Mouse (Mus musculus): Measurements from ENCODE around the gene Tkfc. TPM values are rescaled to one million over a fixed set of nuclear protein-coding genes. Genes with fewer than 3 reads are reported as not detected.
"Not testable (repeated sequence)": the region's sequence is repeated elsewhere in the genome, so short reads cannot be mapped to it uniquely, and the experiment has no call there.

The Tkfc gene
- polyA plus RNA-seq, 1 experiment, result 16.7 TPM

DNA sequence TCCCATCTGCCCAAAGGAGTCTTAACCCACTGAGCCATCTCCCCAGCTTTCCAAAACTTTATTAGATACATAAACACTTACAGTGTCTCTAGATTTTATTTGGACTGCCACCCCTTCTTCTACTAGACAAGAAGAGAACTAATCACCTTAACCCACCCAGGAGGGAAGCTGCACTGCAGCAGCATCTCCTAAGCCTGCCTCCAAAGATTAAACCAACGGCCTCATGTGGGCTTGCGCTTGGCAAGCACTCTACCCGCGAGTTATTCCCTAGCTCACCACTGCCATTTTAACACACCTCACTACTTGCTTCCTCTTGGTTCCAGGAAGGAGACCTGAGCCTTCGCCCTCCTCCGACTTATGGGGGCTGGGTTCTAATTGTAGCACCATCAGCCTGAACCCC lies 41.2 kb downstream of the Tkfc start:
- TF ChIP-seq POLR2AphosphoS2 (IDR thresholded peaks at IDR 0.05; ENCODE audit: insufficient read length, low read depth), result no peak
- no peak for TF ChIP-seq USF1 (IDR thresholded peaks at IDR 0.05; ENCODE audit: low read depth)
- TF ChIP-seq REST (IDR thresholded peaks at IDR 0.05; ENCODE audit: insufficient read depth, insufficient read length), result no peak
- no peak for TF ChIP-seq E2F4 (IDR thresholded peaks at IDR 0.05; ENCODE audit: insufficient read depth)
- H3K4me3 ChIP-seq, result no peak overlapping the region
- no peak overlapping the region for H3ac ChIP-seq (ENCODE audit: control insufficient read depth, insufficient read length)
- no peaks in the 10 kb centered on the region for H3K27me3 ChIP-seq (ENCODE audit: control insufficient read depth, insufficient read depth, insufficient read length)
- peaks cover 7% of the 10 kb centered on the region for H3K36me3 ChIP-seq (ENCODE audit: control insufficient read depth, insufficient read depth)
- H3K4me2 ChIP-seq (ENCODE audit: low read depth), result no peak overlapping the region
- H3K79me2 ChIP-seq (ENCODE audit: control insufficient read depth, insufficient read depth), result no peaks in the 10 kb centered on the region

DNA sequence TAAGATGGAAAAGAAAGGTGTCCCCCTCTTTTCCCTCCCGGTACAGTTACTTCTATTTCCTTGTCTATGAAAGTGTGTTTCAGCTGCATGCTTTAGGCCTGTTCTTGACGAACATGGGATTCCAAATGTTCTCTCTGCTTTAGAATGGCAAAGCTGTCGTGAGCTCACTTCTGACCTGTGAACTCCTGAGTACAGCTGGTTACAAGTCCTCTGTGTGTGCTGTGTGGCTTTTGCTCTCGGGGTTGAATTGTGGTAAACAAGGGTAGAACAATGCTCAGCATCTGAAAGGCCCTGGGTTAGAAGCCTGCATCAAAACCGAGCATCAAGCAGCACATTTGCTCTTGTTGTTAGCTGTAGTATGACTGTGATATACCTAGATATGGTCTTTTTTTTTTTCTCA lies 43.1 kb downstream of the Tkfc start:
- no peak for TF ChIP-seq USF1 (IDR thresholded peaks at IDR 0.05; ENCODE audit: low read depth)
- TF ChIP-seq MAX (IDR thresholded peaks at IDR 0.05; ENCODE audit: low read depth), result no peak
- TF ChIP-seq TCF3 (IDR thresholded peaks at IDR 0.05; ENCODE audit: insufficient read length, low read depth), result no peak
- no peak for TF ChIP-seq REST (IDR thresholded peaks at IDR 0.05; ENCODE audit: insufficient read depth, insufficient read length)
- no peak for TF ChIP-seq POLR2A (IDR thresholded peaks at IDR 0.05; ENCODE audit: insufficient read length, low read depth)
- no peak for TF ChIP-seq E2F4 (IDR thresholded peaks at IDR 0.05; ENCODE audit: insufficient read depth)
- TF ChIP-seq POLR2AphosphoS2 (IDR thresholded peaks at IDR 0.05; ENCODE audit: insufficient read length, low read depth), result no peak
- TF ChIP-seq SRF (IDR thresholded peaks at IDR 0.05; ENCODE audit: control insufficient read depth, insufficient read length, low read depth), result no peak
- TF ChIP-seq TCF12 (IDR thresholded peaks at IDR 0.05; ENCODE audit: insufficient read depth, poor library complexity, severe bottlenecking), result no peak
- TF ChIP-seq CEBPB (IDR thresholded peaks at IDR 0.05; ENCODE audit: insufficient read depth, poor library complexity, severe bottlenecking), result no peak
- H3K27me3 ChIP-seq (ENCODE audit: control insufficient read depth, insufficient read depth, insufficient read length), result no peaks in the 10 kb centered on the region
- H3K36me3 ChIP-seq (ENCODE audit: control insufficient read depth, insufficient read depth), result no peaks in the 10 kb centered on the region
- H3K4me3 ChIP-seq, result no peak overlapping the region
- H3K4me2 ChIP-seq (ENCODE audit: low read depth), result peak overlapping the region; percentile 69
- H3K79me2 ChIP-seq (ENCODE audit: control insufficient read depth, insufficient read depth), result no peaks in the 10 kb centered on the region
- no peak overlapping the region for H3ac ChIP-seq (ENCODE audit: control insufficient read depth, insufficient read length)

DNA sequence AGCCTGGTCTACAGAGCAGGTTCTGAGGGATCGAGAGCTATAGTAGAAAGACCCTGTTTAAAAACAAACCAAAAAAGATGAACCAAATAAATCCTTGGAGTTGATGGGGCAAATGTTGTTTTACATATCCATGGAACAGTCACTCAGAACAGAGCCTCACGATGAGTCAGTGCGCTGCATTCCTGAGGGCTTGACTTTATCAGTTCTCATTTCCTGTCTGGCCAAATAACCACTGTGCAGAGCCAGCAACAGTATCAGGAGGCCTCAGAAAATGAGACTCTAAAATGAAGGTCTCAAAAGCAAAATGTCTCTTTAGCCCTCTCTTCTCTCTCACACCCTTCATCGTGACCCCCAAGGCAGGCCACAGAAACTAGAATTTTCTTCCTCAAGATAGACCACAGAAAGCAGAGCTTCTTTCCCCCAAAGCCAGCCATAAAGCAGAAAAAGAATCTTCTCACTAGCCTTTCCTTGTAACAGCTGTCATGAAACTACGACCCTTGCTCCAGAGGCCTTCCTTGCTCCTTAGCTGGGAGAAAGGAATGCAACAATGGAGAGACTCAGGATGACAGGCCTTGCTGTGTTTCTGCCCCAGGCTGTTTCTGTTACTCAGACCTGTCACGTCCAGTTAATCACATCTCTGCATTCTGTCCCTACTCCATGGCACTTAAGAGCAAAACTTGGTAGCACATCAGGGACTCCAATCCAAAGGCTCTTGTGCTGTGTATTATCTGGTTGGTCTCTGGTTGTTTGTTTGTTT lies 43.7 kb downstream of the Tkfc start:
- no peak overlapping the region for H3ac ChIP-seq (ENCODE audit: control insufficient read depth, insufficient read length)
- H3K4me3 ChIP-seq, result no peak overlapping the region
- H3K27me3 ChIP-seq (ENCODE audit: control insufficient read depth, insufficient read depth, insufficient read length), result no peaks in the 10 kb centered on the region
- peak overlapping the region; percentile 69 for H3K4me2 ChIP-seq (ENCODE audit: low read depth)
- TF ChIP-seq REST (IDR thresholded peaks at IDR 0.05; ENCODE audit: insufficient read depth, insufficient read length) (no peak), MYOD1 (IDR thresholded peaks at IDR 0.05; ENCODE audit: control insufficient read depth in 1 of 3, insufficient read length in 2 of 3, low read depth in 2 of 3) (peak in 2 of 3 experiments; percentile 39 to 56)
- no peaks in the 10 kb centered on the region for H3K79me2 ChIP-seq (ENCODE audit: control insufficient read depth, insufficient read depth)
- no peaks in the 10 kb centered on the region for H3K36me3 ChIP-seq (ENCODE audit: control insufficient read depth, insufficient read depth)

DNA sequence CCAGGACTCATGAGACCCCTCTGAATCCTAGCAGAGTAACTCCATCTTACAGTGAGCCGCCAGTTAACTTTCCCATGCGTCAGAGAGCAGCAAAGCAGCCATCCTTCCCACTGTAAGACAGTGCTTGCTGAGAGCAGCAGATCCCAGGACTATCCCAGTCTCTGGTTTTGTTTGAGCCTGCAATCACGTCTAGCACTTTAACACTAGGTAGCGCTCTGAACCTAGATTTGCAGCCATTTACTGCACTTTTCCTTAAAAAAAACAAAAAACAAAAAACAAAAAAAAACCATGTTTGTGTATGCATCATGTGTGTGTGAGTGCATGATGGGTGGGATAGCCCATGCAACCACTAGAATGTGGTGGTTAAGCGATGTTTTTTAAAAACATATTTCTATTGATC lies 45.3 kb downstream of the Tkfc start:
- Histone ChIP-seq H3K4me3 (no peak overlapping the region), H3K36me3 (ENCODE audit: control insufficient read depth, insufficient read depth) (no peaks in the 10 kb centered on the region), H3K79me2 (ENCODE audit: control insufficient read depth, insufficient read depth) (no peaks in the 10 kb centered on the region), H3K4me2 (ENCODE audit: low read depth) (no peak overlapping the region), H3K27me3 (ENCODE audit: control insufficient read depth, insufficient read depth, insufficient read length) (no peaks in the 10 kb centered on the region), H3ac (ENCODE audit: control insufficient read depth, insufficient read length) (no peak overlapping the region)
- no peak for TF ChIP-seq USF1 (IDR thresholded peaks at IDR 0.05; ENCODE audit: low read depth)
- TF ChIP-seq POLR2AphosphoS2 (IDR thresholded peaks at IDR 0.05; ENCODE audit: insufficient read length, low read depth), result no peak
- TF ChIP-seq TCF12 (IDR thresholded peaks at IDR 0.05; ENCODE audit: insufficient read depth, poor library complexity, severe bottlenecking), result no peak
- no peak for TF ChIP-seq MAX (IDR thresholded peaks at IDR 0.05; ENCODE audit: low read depth)
- no peak for TF ChIP-seq REST (IDR thresholded peaks at IDR 0.05; ENCODE audit: insufficient read depth, insufficient read length)
- TF ChIP-seq POLR2A (IDR thresholded peaks at IDR 0.05; ENCODE audit: insufficient read length, low read depth), result no peak

DNA sequence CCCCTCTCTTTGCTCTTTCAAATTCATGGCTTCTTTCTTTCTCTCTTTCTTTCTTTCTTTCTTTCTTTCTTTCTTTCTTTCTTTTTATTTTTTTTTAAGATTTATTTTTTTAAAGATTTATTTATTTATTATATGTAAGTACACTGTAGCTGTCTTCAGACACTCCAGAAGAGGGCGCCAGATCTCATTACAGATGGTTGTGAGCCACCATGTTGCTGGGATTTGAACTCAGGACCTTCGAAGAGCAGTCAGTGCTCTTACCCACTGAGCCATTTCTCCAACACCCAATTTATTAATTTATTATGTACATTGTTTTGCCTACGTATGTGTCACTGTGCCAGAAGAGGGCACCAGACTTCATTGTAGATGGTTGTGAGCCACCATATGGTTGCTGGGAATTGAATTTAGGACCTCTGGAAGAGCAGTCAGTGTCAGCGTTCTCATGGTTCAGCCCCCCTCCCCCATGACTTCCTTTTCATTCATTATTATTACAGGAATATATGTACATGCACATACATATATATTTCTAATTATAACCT lies 47.5 kb downstream of the Tkfc start:
- H3ac ChIP-seq (ENCODE audit: control insufficient read depth, insufficient read length); H3K4me2 ChIP-seq (ENCODE audit: low read depth): not testable (repeated sequence)

DNA sequence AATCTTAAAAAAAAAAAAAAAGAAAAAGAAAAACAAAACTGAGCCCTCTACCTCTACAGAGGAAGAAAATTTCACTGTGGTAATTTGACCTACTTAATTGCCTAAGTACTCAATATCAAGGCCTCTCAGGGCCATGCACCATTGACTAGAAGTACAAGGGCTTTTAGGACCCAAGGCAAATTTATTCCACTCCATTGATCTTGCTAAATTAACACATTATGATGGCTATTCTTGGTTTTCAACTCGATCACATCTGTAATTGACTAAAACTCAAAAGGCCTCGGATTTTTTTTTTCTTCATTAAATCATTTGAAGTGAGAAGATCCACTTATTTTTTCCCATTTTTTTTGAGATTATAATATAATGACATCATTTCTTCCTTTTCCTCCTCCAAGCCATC lies 48.0 kb downstream of the Tkfc start:
- Histone ChIP-seq H3K79me2 (ENCODE audit: control insufficient read depth, insufficient read depth) (no peaks in the 10 kb centered on the region), H3ac (ENCODE audit: control insufficient read depth, insufficient read length) (no peak overlapping the region), H3K4me3 (no peak overlapping the region), H3K4me2 (ENCODE audit: low read depth) (no peak overlapping the region), H3K27me3 (ENCODE audit: control insufficient read depth, insufficient read depth, insufficient read length) (no peaks in the 10 kb centered on the region), H3K36me3 (ENCODE audit: control insufficient read depth, insufficient read depth) (no peaks in the 10 kb centered on the region)
- TF ChIP-seq MYOG (IDR thresholded peaks at IDR 0.05; ENCODE audit: control insufficient read depth in 1 of 3, insufficient read depth in 1 of 3, insufficient read length in 2 of 3, low read depth in 2 of 3), result no peak
- no peak for TF ChIP-seq MAX (IDR thresholded peaks at IDR 0.05; ENCODE audit: low read depth)
- no peak for TF ChIP-seq SRF (IDR thresholded peaks at IDR 0.05; ENCODE audit: control insufficient read depth, insufficient read length, low read depth)
- no peak for TF ChIP-seq POLR2A (IDR thresholded peaks at IDR 0.05; ENCODE audit: insufficient read length, low read depth)
- no peak for TF ChIP-seq USF1 (IDR thresholded peaks at IDR 0.05; ENCODE audit: low read depth)
- no peak for TF ChIP-seq POLR2AphosphoS2 (IDR thresholded peaks at IDR 0.05; ENCODE audit: insufficient read length, low read depth)
- no peak for TF ChIP-seq MYOD1 (IDR thresholded peaks at IDR 0.05; ENCODE audit: control insufficient read depth in 1 of 3, insufficient read length in 2 of 3, low read depth in 2 of 3)
- no peak for TF ChIP-seq REST (IDR thresholded peaks at IDR 0.05; ENCODE audit: insufficient read depth, insufficient read length)
- no peak for TF ChIP-seq TCF3 (IDR thresholded peaks at IDR 0.05; ENCODE audit: insufficient read length, low read depth)
- TF ChIP-seq CEBPB (IDR thresholded peaks at IDR 0.05; ENCODE audit: insufficient read depth, poor library complexity, severe bottlenecking), result no peak
- no peak for TF ChIP-seq E2F4 (IDR thresholded peaks at IDR 0.05; ENCODE audit: insufficient read depth)
- TF ChIP-seq TCF12 (IDR thresholded peaks at IDR 0.05; ENCODE audit: insufficient read depth, poor library complexity, severe bottlenecking), result no peak

More for the DNA sequence above, 47.5 kb downstream of the Tkfc start:
- not testable (repeated sequence) for H3K36me3 ChIP-seq (ENCODE audit: control insufficient read depth, insufficient read depth); H3K79me2 ChIP-seq (ENCODE audit: control insufficient read depth, insufficient read depth); H3K4me3 ChIP-seq; H3K27me3 ChIP-seq (ENCODE audit: control insufficient read depth, insufficient read depth, insufficient read length)

All from myocyte (in vitro differentiated cells).